Mouse (Mus musculus) frontal cortex, postnatal 10 days (tissue): ENCODE results near the gene 2310079G19Rik.

Experiments
- DNase-seq, 2 experiments: peaks; one replicate each; pipeline ENCODE4 v3.0.0; 2022; ENCODE audit warnings: low spot score in 2 of 2, mixed read lengths in 1 of 2

2310079G19Rik gene

DNA sequence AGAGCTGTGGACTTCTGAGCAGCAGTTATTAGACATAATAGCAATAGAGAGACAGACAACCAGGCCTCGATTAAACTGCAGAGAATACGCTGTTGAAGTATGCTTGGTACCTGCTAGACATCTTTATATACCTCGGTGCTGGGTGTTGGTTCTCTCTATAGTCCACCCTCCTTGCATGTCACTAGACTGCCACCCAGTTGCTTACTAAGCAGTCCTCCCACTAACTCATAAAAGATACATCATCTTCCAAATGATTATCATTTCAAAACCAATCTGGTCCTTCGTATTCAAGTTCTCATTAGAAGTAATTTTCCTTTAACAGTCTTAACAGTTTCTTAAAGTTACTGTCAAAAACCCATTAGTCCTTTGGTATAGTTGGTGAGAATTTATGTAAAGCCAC lies at the start of gene 2310079G19Rik:
TSS of gene 2310079G19Rik (minus strand) at position 101 of the 400 bp plus-strand sequence.
- no peak for DNase-seq

GRCm38 (mm10) chr16:88671571-88671970 lies 44.1 kb upstream of the 2310079G19Rik start, which contains the start of gene Krtap27-1:
Krtap27-1 (minus strand) TSS chr16:88671671.
- no peak for DNase-seq

DNA sequence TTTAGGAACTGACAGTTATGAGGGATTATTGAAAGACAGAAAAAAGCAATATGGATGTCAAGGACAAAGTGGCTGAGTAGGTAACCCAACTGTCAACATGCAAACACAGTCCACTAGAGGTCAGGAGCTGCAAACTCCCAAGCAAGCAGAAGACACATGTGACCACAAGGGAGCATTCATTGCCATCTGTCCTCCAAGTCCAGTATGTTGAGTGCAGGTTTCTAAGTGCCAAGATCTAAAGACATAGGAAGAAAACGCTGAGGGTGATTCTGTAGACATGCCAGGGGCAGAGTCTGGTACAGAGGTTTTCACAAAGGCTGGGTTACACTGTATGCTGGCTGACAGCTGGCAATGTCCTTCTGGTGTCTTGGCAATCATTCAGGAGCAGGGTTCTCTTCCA lies 30.0 kb upstream of the 2310079G19Rik start:
- no peak for DNase-seq

GRCm38 (mm10) chr16:88651952-88652351 lies 24.5 kb upstream of the 2310079G19Rik start:
- DNase-seq, result no peak

DNA sequence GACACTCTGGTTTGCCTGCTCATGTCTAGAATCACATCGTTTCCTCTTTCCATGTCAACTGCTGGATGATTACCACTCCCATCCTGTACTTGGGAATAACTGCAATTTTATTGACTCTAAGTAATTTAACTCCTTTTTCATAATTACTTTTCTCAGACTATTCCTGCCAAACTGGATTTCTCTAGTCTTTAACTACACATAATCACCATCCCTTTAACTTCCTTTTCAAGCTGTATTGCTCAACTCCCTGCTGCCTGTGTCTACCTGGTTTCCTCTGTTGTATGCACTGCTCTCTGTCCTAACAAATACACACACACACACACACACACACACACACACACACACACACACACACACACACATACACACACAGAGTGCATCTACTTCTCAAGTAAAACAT lies 23.6 kb upstream of the 2310079G19Rik start:
- no peak for DNase-seq

GRCm38 (mm10) chr16:88647358-88647846 lies 19.9 kb upstream of the 2310079G19Rik start, which contains the start of gene Krtap26-1:
Krtap26-1 (minus strand) TSS chr16:88647796.
- DNase-seq, result no peak

- no peak for DNase-seq
These were observed 19.1 kb upstream of the 2310079G19Rik start for GRCm38 (mm10) chr16:88646366-88647111.

DNA sequence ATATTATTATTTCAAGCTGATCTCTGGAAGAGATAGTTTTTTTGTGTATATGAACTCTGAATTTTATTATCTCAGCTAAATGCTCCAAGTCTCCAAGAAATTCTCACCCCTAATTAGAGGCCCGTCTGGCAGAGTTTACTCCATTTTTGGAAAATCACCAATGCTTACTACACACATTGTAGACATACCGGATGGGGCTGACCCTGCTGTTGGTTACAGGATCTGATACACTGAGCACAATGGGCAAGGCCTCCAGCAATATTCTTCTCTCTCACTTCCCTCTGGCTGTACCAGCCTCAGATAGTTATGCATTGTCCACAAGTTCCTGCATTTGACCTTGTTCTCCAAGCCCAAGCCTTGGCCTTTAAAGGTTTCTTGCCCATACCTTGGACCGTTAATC lies 12.6 kb upstream of the 2310079G19Rik start:
- DNase-seq, result no peak

GRCm38 (mm10) chr16:88635142-88635541 lies 7.7 kb upstream of the 2310079G19Rik start:
- DNase-seq, result no peak

GRCm38 (mm10) chr16:88631474-88631873 lies 4.0 kb upstream of the 2310079G19Rik start:
- no peak for DNase-seq

- DNase-seq, result no peak
These were observed 14.8 kb downstream of the 2310079G19Rik start for GRCm38 (mm10) chr16:88612712-88613111.

DNA sequence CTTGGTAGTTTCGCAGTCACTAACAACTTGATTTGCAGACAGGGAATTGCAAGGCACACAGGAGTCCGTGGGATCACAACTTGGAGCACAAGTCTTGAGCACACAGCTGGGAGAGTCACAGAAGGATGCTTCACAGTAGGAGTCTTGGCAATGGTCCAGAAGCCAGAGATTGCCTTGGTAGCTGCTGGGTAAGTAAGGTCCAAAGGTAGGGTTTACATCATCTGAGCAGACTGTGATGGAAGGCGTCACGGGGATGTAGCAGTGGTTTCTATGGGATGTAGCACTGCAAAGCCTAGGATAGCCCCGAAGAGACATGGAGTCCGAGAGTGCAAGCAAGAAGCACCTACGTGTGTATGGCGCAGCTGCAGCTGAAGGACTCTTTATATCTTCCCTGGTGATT lies 15.5 kb downstream of the 2310079G19Rik start, which contains the start of gene Krtap24-1:
TSS of gene Krtap24-1 (minus strand) at position 358 of the 400 bp plus-strand sequence.
- DNase-seq, result no peak

DNA sequence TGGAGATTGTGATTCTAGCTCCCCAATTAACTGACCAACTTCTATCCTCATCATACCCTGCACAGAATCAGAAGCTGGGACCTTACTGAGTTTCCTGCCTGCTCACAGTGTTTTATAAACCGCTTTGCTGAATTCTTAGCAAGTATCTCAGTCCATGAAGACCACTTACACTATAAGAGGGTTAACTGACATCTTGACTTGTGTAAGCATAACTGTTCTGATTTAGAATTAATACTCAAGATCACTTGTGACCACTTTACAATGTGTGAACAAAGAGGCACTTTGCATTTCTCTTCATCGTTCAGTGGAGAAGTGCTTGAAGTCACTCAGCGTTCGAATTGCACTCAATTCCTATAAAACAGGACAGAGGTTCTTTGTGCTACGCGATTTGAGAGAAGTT lies 22.9 kb downstream of the 2310079G19Rik start:
- DNase-seq, result no peak

DNA sequence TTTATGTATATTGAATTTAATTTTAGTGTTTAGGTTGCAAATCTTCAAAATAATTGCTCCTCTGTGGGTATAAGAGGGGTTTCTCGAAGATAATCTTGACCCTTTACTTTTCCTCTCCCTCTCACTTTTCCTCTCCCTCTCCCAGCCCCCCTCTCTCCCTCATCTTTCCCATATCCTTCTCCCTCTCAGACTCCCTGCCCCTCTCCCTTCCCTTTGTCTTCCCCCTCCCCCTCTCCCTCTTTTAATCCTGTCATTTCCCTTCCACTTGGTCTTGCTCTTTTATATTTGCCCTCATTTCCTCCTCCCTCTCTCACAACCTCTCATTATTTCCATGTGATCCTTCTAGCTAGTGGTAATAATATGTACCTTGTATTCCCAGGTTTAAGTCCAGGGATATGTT lies 25.0 kb downstream of the 2310079G19Rik start:
- DNase-seq, result no peak

DNA sequence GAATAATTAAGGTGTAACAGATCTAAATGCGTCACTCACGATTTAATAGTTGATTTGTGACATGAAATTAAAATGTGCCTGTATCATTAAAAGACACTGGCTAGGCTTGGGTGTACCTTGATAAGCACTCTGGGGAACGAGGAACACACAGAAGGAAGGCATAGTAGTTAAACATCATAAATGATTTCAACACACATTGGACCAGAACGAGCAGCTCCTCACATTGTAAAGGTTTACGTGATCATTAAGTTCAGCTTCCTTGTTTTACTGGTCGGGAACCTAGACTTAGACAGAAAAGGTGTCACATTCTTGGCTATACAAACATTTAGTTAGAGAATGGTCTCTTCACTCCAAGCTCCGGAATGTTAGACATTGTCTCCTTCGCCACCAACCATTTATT lies 27.2 kb downstream of the 2310079G19Rik start:
- DNase-seq, result no peak

DNA sequence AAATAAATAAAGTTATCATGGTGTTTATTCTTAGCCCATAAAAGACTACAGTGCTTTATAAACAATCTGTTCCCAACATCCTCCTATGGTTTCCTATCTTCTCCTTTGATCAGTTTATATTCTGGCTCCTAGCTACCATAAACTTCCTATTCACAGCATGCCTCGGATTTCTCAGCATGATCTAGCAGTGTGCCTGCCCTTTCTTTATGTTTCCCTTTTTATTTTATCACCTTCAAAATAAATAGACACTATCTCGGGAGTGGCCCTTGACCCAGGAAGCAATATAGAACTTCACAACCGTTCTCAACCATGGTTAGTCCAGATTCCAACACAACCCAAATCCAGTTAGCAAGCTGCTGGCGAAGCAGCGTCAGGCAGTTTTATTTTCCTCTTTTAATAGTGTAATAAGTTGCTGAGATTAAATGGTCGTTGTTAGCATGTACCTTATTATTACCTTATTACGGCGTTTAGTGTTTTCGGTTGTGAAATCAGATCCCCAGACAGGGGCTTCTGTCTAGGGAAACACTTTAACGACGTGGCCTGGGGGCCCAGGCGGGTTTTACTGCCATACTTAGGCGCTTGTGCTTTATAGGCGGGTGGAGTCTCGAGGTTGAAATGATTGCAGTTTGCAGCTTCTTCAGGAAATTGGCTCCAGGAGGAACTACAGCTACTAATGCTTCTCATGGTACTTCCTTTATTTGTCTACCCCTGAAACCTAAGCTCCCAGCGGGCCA lies 27.8 kb downstream of the 2310079G19Rik start:
- no peak for DNase-seq

- no peak for DNase-seq
These were observed 34.7 kb downstream of the 2310079G19Rik start for GRCm38 (mm10) chr16:88592758-88593157.

GRCm38 (mm10) chr16:88583338-88583737 lies 44.1 kb downstream of the 2310079G19Rik start:
- DNase-seq, result no peak
